Mouse (Mus musculus): ENCODE measurements around the gene Sntg2.

The Sntg2 gene

DNA sequence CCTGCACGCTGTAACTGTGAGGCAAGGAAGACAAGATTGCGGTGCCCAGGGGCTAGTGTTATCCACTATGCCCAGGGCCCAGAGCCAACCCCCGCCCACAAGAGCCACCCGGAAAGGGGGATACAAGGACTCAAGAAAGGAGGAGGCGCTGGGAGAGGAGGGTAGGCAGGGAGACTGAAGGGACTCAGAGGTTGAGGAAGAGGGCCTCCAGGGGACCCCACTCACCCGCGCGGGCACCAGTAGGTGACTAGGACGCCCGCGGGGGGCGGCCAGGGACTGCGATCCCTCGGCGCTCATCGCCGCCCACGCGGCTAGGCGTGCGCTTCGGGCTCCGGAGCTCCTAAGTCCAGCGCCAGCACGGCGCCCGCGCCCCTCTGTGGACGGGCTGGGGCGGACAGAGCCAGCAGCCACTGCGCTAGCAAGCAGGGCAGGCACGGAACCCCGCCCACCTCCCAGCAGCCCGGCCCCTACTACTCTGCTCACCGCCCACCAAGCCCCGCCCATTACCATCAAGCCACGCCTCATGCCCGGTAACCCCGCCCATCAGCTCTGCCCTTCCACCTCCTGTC is at the start of gene Sntg2:
TSS of gene Sntg2 (minus strand) at position 443 of the 569 bp plus-strand sequence.
- CTCF ChIA-PET: interaction anchor here in 3 of 4 experiments (0.6 to 0.7 kb wide), 4 partner anchors 42 to 332 kb away, joined by 3 to 10 read pairs (median 3); no protein-coding TSS in a partner anchor
- POLR2A ChIA-PET: interaction anchor here in 2 of 4 experiments (0.5 to 1.8 kb wide), 9 partner anchors 8 to 446 kb away, joined by 3 to 7 read pairs (median 3); partner anchors contain the start of gene Tmem18 (in 2 of the 2)

DNA sequence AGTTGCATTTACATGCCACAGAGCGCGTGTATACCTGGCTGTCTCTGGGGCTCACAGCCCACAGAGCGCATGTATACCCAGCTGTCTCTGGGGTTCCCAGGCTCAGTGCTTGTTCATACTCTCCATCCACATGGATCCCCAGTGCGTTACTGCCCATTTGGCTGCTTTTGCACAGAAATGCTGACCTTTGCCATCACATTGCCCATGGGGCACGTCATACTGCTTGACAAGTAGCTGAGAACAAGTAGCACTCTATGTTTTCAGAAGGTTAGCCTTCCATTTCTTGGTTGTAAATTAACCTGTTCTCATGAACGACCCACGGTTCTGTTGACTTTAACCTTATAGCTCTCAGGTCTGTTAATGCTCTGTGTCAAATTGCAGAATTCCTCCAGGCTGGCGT is 43.4 kb upstream of the Sntg2 start:
- ChIA-PET CTCF (no interaction called here), POLR2A (interaction anchor here in 1 of 4 experiments (0.5 kb wide), 1 partner anchor 581 kb away, joined by 3 read pairs; no protein-coding TSS in a partner anchor)

DNA sequence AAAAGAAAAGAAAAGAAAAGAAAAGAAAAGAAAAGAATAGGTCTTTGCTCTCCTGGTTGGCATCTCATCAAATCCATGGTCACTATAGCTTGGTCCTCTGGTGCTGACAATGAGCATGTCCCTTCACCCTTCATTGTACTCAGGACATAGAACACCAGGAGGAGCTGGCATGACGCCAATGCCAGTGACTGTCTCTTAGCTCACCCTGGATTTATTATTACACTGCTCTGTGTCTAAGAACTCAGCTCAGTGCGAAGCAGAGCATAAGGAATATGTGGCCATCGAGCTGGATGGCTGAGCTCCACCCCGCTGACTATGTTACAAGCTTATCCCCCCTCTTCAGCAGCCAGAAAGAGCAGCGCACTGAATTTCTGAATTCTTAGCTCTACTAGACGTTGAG is 42.8 kb upstream of the Sntg2 start:
- CTCF ChIA-PET: no interaction called here
- POLR2A ChIA-PET: interaction anchor here in 1 of 4 experiments (0.5 kb wide), 1 partner anchor 580 kb away, joined by 3 read pairs; no protein-coding TSS in a partner anchor

DNA sequence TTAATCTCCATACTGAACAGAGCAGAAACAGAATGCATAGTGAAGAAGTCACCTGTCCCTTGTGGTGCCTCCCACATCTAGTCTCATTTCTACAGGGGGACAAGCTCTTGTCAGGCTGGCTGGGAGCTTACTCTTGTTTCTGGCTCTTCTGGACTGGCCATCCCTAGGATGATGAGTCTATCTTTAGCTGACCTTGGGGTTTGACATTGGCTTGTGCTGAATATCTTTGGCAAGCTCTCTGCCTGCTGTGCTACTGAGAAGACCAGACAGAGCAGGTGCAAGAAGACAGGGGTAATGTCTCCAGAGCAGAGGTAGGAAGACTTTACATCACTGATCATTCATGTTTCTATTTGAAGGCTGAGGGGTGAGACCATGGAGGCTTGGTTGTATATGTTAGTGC is 29.5 kb upstream of the Sntg2 start:
- ChIA-PET CTCF (no interaction called here), POLR2A (no interaction called here)

GRCm38 (mm10) chr12:30400531-30400930 is 27.4 kb upstream of the Sntg2 start:
- ChIA-PET CTCF (no interaction called here), POLR2A (no interaction called here)

- CTCF ChIA-PET: no interaction called here
Measured at GRCm38 (mm10) chr12:30400114-30400513, 26.9 kb upstream of the Sntg2 start.

DNA sequence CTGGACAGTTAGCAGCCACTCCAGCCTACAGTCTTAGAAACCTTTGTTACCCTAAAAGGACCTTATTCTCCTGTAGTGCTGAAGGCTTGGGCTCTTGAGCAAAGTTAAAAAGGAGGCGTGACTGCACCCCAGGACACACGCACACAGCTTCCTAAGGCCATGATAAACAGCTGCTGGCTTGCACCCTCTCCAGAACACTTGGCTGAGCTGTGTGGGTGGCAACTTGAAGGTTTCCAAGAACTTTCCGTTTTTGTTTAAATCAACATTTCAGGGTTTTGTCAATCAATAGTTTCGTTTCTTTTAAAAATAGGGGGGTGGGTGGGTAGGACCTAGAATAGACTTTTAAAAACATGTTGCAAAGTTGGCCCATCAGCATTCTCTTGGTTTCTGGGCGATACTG is 882 bp downstream of the Sntg2 start:
- ChIA-PET POLR2A (interaction anchor here in 2 of 4 experiments (0.7 to 1.8 kb wide), 2 partner anchors 13 to 212 kb away, joined by 3 to 7 read pairs; partner anchors contain the start of gene Tmem18 (in 1 of the 2)), CTCF (interaction anchor here in 3 of 4 experiments (0.6 kb wide), 3 partner anchors 269 to 332 kb away, joined by 3 to 10 read pairs (median 3); no protein-coding TSS in a partner anchor)

More at GRCm38 (mm10) chr12:30400114-30400513, 26.9 kb upstream of the Sntg2 start:
- POLR2A ChIA-PET: interaction anchor here in 1 of 4 experiments (0.6 kb wide), 1 partner anchor 184 kb away, joined by 3 read pairs; the partner anchor contains the start of gene Tmem18

DNA sequence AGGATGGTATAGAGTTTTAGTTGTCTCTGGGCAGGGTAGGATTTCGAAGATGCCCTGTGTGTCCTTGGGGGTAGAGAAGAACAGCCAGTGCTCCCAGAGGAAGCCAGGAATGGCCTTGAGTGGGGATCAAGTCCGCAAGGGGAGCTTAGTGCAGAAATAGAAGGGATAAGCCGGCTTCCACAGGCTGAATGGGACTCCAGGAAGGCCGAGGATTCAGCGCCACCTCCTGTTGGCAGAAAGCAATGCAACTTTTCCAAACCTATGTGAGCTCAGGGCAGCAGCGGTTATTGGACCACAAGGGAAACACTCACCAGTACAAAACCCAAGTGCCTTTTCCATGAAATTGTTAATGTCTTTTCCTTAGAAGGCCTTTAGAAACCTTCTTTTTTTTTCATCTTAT is 3.4 kb downstream of the Sntg2 start:
- CTCF ChIA-PET: interaction anchor here (0.5 to 2.0 kb wide), 30 partner anchors 9 to 1162 kb away, joined by 3 to 16 read pairs (median 4); no protein-coding TSS in a partner anchor
- POLR2A ChIA-PET: interaction anchor here in 1 of 4 experiments (0.6 to 0.7 kb wide), 2 partner anchors 215 to 544 kb away, joined by 3 to 4 read pairs; partner anchors contain the start of gene Tmem18

GRCm38 (mm10) chr12:30369141-30369540 is 4.0 kb downstream of the Sntg2 start:
- POLR2A ChIA-PET: no interaction called here
- CTCF ChIA-PET: interaction anchor here in 3 of 4 experiments (0.5 to 2.0 kb wide), 17 partner anchors 9 to 636 kb away, joined by 3 to 16 read pairs (median 4); no protein-coding TSS in a partner anchor

DNA sequence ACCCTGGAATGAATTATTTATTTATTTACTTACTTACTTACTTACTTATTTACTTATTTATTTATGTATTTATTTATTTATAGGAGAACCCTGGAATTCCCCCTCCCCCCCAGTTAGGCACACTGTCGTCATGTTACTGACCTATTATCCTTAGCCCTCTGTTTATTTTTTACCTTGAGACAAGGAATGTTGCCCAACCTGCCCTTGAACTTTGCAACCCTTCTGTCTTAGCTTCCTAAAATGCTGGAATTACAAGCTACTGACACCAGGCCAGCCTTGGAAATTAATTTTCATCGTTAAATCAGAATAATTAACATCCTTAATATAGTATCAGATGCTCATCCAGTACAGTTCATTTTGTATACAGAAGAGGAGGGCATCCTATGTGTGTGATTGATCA is 10.9 kb downstream of the Sntg2 start:
- CTCF ChIA-PET: no interaction called here

GRCm38 (mm10) chr12:30357666-30358065 is 15.5 kb downstream of the Sntg2 start:
- CTCF ChIA-PET: no interaction called here

More for the DNA sequence above, 10.9 kb downstream of the Sntg2 start:
- POLR2A ChIA-PET: no interaction called here

DNA sequence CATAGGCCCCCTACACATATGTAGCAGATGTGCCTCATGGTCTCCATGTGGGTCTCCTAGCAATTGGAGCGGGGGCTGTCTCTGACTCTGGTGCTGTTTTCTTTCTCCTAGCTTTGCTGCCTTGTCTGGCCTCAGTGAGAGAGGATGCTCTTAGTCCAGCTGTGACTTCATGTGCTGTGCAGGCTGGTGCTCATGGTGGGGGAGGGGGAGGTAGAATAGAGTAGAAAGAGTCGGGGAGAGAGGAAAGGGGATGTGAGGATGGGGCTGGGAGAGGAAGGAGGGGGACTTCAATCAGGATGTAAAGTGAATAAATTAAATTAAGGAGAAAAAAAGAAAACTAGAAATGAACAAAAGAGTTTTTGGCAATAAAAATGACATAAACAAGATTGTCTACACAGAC is 20.8 kb downstream of the Sntg2 start:
- ChIA-PET POLR2A (interaction anchor here in 1 of 4 experiments (0.7 kb wide), 1 partner anchor 28 kb away, joined by 6 read pairs; no protein-coding TSS in a partner anchor), CTCF (interaction anchor here in 1 of 4 experiments (0.7 kb wide), 1 partner anchor 211 kb away, joined by 4 read pairs; no protein-coding TSS in a partner anchor)

More at GRCm38 (mm10) chr12:30357666-30358065, 15.5 kb downstream of the Sntg2 start:
- POLR2A ChIA-PET: interaction anchor here in 1 of 4 experiments (0.6 kb wide), 1 partner anchor 1575 kb away, joined by 3 read pairs; no protein-coding TSS in a partner anchor

DNA sequence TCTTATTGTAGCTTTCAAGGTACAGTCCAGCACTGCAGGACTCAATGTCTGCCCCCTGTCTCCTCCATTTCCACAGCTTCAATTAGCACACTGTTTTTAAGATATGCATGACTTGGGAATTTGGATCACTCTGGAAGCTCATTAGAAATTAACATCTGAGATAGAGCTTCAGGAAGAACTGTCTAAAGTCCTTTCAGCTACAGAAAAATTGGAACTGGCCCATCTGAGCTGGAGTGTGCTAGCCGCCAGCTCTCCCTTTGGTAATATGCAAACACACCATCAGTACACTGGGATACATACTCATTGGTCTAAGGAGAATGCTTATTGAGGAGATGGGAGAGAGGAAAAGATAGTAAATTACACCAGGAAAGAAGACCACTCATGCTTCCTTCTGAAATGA is 25.1 kb downstream of the Sntg2 start:
- POLR2A ChIA-PET: interaction anchor here in 1 of 4 experiments (0.6 kb wide), 1 partner anchor 198 kb away, joined by 3 read pairs; no protein-coding TSS in a partner anchor
- CTCF ChIA-PET: no interaction called here

DNA sequence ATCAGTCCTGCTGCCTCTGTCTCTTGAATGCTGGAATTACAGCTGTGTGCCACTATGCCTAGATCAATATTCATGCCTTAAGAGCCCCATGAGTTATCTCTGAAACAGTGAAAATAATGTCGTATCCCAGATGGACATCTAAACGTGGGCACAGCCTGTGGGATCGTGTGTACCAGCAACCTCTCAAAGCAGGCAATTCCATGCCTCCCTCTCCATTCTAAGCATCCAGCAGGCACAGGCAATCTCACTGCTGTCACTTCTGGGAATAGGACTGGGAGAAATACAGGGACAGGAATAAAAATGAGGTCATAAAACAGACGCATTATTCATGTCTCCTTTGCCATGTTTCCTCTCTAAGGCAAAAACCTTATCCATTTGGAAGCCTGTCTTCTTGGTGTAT is 25.9 kb downstream of the Sntg2 start:
- ChIA-PET POLR2A (no interaction called here), CTCF (interaction anchor here in 1 of 4 experiments (0.6 kb wide), 1 partner anchor 450 kb away, joined by 4 read pairs; no protein-coding TSS in a partner anchor)

DNA sequence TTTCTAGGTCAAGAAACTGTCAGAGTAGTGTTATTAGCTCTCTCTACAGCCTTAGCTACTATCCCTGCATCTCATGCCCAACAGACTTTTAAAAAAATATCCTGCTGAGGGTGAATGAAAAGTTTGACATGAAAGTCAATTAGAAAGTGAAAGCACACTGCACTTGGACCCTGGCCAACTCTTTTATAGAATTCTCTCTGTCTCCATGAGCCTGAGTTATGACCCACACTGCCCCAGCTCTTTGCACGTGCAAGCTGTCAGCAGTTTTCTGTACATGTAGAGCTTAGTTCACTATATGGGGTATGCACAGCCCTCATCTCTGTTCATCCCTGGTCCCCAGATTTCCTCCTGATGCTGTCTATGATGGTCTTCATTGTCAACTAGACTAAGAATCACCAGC is 28.4 kb downstream of the Sntg2 start:
- ChIA-PET POLR2A (no interaction called here), CTCF (no interaction called here)

- POLR2A ChIA-PET: no interaction called here
- CTCF ChIA-PET: no interaction called here
Measured at GRCm38 (mm10) chr12:30336301-30336700, 36.9 kb downstream of the Sntg2 start.

DNA sequence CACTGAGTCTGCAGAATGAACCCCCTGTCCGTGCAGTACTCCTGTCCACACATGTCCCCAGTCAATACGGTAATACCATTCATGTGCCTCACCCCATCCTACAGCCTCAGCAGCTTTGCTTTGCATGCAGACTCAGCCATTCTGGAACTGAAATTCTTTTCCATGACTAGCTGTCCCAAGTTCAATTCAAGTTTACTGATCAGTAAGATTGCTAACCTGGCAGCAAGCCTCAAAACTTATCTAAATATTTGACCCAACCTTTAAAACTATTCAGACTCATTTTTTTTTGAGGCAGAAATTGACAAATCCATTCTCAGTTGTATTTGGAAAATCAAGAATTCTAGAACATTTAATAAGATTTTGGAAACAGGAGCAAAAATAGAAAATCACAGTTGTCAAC is 38.7 kb downstream of the Sntg2 start:
- ChIA-PET CTCF (no interaction called here), POLR2A (no interaction called here)

- ChIA-PET CTCF (no interaction called here), POLR2A (no interaction called here)
Measured at GRCm38 (mm10) chr12:30317971-30318370, 55.2 kb downstream of the Sntg2 start.

DNA sequence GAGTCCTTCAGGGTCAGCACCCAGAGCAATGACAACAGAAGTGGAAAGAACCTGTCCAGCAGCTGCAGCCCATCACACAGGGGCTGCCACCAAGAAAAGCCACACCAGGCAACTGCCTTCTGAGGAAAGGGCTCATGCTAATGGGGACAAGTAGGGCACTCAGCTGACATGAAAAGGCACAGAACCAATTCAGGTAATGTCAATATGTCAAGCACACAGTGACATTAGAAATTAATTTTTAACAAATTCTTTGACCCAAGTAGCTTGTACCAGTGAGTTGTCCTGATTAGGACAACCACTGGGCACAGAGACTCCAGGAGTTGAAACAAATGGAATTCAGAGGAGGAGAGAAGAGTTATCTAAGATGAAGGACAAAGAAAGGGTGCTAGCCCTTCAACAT is 60.2 kb downstream of the Sntg2 start:
- CTCF ChIA-PET: no interaction called here
- POLR2A ChIA-PET: no interaction called here

GRCm38 (mm10) chr12:30308197-30308939 is 64.8 kb downstream of the Sntg2 start:
- ChIA-PET POLR2A (no interaction called here), CTCF (no interaction called here)
